Mouse (Mus musculus): ENCODE measurements around the gene 1700013G24Rik.
"Not testable (repeated sequence)": the region's sequence is repeated elsewhere in the genome, so short reads cannot be mapped to it uniquely, and the experiment has no call there.

1700013G24Rik gene

DNA sequence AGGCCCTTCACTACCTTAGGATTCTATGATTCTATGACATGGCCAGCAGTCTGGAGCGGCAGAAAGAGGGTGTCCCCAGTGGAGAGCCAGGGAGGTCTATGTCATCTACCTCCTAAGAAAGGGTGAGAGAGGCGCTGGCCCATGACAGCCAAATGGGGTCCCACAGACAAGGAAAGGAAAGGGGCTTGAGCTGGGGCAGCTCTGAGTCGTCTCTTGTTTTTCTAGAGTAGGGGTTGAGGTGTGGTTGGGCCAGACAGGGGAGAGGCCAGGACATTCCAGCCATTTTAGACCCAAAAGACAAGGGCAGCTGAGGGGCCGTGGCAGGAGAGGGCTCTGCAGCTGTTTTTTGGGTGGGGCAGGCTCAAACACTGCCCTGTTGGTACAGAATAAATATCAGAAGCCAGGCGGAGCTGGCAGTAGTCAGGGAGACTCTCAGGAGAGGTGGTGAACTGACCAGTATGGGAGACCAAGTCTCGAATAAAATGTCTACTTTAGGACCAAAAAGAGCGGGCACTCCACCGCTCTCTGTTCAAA lies at the start of gene 1700013G24Rik:
TSS of gene 1700013G24Rik (plus strand) at position 51 of the 534 bp plus-strand sequence.
- no peak for DNase-seq (ENCODE audit: low spot score)

DNA sequence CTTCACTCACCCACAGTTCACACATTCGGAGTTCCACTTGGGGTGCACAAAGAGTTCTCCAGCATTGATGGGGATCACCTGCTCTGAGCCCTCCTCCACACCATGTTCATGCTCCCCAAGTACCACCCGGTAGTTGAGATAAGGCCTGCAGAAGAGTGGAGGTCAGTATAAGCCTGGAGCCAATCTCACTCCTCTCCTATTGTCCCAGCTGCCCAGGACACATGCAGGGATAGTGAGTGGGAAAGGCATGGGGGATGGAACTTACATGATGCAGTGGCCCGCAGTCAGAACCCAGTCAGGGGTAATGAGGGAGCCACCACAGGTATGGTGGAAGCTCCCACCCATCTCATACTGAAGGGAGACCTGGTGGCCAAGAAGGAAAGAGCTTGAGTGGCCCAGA lies 47.5 kb upstream of the 1700013G24Rik start:
- no peak for DNase-seq (ENCODE audit: low spot score)

DNA sequence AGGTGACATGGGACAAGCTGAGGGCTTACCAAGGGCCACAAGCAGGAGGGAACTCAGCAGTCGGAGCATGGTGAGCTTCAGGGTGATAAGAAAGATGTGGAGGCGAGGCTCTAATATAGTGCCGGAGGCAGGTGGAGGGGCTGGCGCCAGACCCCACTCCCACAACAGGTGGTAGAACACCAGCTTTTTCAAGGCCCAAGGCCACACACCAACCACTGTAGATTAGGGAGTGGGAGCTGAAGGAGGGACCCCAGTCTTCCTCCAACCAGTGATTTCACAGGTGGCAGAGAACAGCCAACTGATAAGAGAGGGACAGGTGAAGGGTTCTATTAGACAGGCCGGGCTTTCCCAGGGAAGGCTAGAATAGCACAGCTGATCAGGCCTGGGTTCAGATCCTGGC lies 43.4 kb upstream of the 1700013G24Rik start, which contains the start of gene Cela3a:
TSS of gene Cela3a (minus strand) at position 101 of the 400 bp plus-strand sequence.
- no peak for DNase-seq (ENCODE audit: low spot score)

DNA sequence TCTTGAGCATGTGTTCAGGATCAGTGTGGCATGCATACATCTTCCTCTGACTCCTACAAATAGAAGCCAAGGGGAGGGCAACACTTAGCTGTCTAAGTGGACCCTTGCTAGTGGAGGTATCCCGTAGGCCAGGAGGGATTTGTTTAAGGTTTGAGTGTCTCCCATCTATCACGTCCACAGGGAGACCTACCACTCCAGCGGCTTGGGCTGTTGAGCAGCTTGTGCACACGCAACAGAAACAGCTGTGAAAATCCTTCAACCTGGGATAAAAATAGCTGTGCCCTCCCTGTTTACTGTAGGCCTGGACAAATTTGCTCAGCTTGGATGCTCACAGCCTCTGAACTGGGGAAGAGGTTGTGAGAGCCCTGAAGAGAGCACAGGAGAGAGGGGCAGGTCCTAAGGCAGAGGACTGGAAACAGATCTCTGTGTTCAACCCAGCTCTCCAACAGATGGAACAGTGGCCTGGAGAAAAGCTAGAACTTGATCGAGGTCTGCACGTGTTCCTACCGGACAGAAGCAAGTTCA lies 40.8 kb upstream of the 1700013G24Rik start:
- DNase-seq (ENCODE audit: low spot score): not testable (repeated sequence)

DNA sequence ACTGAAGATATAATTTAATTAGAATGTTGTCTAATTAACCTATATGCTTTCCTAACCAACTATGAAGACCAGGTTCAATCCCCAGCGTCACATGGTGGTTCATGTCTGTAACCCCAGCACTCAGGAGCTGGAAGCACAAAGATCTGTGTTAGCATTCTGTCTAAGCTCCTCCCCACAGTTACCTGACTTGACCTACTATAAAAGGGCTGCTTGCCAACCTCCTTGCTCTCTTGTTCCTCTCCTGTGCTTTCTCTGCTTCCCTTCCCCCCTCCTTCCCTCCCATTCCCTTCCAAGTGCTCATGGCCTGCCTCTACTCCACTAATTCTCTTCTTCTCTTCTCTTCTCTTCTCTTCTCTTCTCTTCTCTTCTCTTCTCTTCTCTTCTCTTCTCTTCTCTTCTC lies 38.1 kb upstream of the 1700013G24Rik start:
- DNase-seq (ENCODE audit: low spot score): no peak

DNA sequence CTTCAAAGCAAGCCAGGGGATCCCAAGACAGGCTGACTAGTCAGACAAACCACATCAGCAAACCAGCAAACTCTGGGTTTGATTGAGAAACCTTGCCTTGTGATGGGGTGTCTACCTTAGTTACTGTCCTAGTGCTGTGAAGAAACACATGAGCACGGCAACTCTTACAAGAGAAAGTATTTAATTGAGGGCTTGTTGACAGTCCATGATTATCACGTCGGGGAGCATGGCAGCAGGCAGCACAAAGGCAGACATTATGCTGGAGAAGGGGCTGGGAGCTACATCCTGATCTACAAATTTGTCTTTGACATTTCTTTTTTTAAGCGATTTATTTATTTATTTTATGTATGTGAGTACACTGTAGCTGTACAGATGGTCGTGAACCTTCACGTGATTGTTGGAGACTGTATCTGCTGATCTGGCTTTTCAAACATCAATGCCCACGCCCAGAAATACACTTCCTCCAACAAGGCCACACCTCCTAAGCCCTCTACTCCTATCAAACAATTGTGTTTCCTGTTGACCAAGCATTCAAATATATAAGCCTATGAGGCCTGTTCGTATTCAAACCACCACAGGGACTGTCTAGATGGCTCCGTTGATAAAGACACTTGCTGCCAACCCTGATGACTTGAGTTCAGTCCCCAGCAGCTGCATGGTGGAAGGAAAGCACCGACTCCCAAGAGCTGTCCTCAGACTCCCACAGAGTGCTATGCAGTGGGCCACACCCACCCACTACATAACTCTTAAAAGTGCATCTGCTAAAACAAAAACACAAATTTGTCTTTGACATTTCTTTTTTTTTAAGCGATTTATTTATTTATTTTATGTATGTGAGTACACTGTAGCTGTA lies 35.1 kb upstream of the 1700013G24Rik start:
- no peak for DNase-seq (ENCODE audit: low spot score)

DNA sequence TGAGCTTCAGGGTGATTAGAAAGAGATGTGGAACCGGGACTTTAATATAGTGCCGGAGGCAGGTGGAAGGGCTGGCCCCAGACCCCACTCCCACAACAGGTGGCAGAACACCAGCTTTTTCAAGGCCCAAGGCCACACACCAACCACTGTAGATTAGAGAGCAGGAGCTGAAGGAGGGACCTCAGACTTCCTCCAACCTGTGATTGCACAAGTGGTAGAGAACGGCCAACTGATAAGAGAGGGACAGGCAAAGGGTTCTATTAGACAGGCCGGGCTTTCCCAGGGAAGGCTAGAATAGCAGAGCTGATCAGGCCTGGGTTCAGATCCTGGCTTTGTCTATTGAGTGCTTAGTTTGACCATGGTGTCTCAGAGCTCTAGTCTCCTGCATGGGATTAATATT lies 22.6 kb upstream of the 1700013G24Rik start, which contains the start of gene Cela3b:
TSS of gene Cela3b (minus strand) at position 39 of the 400 bp plus-strand sequence.
- no peak for DNase-seq (ENCODE audit: low spot score)

DNA sequence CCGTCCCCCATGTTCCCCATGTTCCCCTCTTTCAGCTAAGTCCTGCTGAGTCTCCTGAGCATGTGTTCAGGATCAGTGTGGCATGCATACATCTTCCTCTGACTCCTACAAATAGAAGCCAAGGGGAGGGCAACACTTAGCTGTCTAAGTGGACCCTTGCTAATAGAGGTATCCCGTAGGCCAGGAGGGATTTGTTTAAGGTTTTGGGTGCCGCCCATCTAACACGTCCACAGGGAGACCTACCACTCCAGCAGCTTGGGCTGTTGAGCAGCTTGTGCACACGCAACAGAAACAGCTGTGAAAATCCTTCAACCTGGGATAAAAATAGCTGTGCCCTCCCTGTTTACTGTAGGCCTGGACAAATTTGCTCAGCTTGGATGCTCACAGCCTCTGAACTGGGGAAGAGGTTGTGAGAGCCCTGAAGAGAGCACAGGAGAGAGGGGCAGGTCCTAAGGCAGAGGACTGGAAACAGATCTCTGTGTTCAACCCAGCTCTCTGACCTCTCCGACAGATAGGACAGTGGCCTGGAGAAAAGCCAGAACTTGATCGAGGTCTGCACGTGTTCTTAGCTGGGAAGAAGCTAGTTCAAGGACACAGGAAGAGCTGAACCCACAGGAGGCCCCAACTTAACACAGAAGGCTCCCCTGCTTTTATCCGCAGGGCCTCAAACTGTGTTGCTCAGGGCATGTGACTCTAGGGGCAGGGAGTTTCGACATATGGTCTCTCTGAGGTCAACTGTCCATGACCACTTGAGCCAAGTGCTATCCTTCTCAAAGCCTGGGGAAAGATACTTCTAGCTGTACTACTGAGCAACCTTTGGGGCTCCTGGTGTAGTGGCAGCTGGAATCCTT lies 20.2 kb upstream of the 1700013G24Rik start:
- not testable (repeated sequence) for DNase-seq (ENCODE audit: low spot score)

DNA sequence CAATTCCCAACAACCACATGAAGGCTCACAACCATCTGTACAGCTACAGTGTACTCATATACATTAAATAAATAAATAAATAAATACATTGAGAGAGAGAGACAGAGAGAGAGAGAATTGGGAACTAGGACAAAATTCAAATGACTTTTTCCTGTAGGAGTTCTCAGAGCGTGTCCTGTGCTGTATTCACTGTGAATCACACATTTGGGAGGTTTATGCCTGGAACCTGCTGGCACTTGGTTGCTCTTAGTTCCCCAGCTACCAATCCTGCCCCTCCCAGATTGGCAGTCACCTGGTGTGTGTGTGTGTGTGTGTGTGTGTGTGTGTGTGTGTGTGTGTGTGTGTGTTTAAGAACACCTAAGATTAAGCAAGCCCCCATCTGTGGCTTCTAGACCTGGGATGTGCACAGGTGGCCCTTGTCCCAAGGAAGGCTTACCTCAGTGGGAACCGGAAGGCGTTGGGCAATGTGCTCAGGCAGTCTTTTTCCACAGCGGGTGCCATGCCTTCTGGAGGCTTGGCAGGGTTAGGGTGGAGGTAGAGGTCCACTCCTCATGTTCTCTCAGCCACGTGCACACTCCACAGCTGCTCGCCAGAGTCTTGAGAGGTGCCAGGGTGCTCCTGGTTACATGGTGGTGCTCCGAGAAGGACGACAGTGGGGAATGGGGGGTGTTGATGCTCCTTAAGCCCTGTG lies 16.0 kb upstream of the 1700013G24Rik start:
- DNase-seq (ENCODE audit: low spot score): no peak

DNA sequence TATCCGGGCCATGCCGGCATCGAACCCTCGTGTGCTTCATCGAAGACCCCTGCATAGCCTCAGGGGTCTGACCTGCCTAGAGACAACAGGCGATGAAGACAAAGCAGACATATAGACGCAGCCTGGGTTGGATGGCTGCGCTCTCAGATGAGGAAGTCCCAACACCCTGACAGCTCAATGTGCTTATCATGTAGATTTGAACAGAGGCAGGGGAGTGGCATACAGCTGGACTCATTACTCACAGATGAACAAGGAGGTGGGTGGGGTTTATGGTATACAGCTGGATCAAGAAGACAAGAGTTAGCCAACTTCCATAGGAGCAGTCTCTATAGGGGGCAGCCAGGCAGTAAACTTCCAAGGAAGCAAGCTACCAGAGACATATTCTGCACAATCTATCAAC lies 14.2 kb upstream of the 1700013G24Rik start:
- no peak for DNase-seq (ENCODE audit: low spot score)

DNA sequence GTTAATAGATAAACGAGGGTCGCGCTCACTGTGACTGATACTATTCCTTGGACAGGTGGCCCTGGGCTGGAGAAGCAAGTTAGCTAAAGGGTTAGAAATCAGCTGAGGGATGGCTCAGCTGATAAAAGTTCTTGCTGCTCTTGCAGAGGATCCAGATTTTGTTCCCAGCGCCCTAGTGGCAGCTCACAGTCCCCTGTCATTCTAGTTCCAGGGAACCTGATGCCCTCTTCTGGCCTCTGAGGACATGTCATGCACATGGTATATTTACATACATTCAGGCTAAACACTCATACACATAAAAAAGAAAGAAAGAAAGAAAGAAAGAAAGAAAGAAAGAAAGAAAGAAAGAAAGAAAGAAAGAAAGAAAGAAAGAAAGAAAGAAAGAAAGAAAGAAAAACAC lies 11.8 kb upstream of the 1700013G24Rik start:
- no peak for DNase-seq (ENCODE audit: low spot score)

DNA sequence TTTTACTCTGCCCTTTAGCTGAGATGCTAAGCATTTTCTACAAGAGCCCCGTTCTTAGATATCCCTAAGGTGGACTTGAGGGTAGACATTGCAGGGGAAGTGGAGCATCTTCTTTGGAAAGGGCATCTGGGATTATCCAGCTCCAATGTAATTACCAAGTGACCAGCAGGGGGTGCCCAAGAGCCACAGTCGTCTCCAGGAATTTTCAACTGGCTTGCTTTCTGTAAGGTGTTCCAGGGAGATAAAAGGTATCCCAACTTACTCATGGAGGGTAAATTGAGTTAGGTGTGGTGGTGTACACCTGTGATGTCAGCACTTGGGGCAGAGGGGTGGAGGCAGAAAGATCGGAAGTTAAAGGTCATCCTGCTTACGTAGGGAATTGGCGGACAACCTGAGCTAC lies 9.5 kb upstream of the 1700013G24Rik start:
- no peak for DNase-seq (ENCODE audit: low spot score)

DNA sequence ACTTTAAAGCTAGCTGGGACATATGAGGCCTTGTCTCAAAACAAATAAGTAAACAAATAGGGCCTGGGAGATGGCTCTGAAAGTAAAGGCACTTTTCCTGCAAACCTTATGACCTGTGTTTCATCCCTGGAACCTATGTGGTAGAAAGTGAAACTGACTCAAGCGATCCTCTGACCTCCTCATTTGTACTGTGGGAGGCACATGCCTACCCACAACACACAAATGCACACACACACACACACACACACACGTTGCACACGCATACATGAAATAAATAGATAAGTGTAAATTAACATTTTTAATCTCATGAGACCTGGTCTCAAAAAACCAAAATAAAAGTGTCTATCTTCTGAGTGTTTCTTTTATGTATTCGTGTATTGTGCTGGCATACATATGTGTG lies 7.2 kb upstream of the 1700013G24Rik start:
- no peak for DNase-seq (ENCODE audit: low spot score)

DNA sequence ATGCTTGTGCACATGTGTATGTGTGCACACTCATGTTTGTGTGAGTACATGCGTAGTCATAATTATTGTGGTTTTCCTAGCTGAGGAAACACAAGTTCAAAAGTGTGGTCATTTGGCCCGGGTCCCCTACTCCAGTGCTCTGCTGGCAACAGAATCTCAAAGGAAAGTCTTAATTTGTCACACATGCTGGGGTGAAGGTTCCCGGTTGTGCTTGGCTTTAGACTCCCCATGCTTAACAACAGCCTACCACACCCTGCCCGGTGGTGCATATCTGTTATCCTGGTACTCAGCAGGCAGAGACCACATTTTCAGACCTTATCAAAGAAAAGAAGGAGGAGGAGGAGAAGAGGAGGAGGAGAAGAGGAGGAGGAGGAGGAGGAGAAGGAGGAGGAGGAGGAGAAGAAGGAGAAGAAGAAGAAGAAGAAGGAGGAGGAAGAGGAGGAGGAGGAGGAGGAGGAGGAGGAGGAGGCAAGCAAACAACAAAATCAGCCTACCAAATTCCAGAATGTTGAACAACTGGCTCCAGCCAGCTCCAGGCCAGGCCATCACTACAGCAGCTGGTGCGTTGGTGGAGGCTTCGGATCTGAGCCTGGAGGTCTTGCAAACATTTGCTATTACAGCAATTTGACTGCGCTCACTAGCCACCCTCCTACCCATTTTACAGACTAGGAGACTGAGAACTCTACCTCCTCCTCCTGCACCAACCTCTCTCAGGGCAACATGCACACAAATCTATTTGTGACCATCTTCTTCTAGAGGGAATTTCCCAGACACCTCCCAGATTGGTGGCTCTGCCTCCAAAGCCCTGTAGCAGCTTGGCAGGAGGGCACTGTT lies 5.5 kb upstream of the 1700013G24Rik start:
- DNase-seq (ENCODE audit: low spot score): no peak

DNA sequence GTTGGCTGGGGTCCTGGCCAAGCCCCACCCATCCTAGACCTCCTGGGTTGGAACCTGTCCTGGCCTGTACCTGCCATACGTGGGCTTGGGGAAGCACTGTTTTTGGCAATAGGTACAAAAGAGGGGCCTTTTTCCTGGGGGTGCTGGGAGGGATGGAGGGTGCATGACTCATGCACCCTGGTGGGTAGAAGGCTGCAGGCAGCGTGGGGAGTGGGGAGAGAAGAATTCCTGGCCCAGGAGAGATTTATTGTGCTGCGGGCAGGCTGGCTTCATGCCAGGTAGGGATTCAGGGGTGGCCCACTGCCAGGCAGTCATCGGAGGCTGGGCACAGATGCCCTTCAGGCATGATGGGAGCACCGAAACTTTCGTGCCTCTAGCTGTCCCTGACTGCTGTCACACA lies 4.9 kb upstream of the 1700013G24Rik start:
- peak; percentile 33 for DNase-seq (ENCODE audit: low spot score)

DNA sequence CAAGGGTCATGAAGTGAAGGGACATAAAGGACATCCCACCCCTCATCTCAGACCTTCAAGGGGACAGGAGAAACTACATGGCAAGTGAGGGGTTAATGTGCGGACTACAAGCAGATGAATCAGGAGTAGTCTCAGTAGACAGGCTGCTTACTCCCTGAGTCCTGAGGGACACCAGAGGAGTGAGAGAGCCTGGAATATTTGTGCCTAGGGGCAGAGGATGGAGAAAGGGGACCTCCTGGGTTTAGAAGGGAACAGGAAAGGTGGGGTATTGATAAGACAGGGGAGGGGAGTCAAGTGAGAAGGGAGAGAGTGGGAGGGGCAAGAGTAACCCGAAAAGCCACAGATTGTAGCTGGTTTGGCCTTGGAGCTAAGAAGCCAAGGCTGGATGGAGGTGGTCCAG lies 4.4 kb upstream of the 1700013G24Rik start:
- no peak for DNase-seq (ENCODE audit: low spot score)

DNA sequence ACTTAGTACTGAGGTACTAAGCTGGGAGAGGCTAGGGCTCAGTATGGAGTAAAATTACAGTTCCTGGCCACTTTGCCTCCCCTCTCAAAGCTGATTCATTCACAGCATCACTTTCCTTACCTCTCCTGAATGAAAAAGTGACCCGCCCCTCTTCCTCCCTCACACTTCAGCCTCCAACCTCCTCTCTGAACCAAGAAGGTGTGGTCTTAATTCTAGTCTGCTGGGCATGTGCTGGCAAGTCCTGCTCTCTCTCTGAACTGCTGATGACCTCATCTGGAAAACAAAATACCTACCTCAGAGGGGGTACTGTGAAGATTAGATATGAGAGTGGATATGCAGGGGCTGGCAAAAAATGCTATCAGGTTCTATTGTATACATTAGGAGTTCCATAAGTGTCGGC lies 4.0 kb upstream of the 1700013G24Rik start:
- no peak for DNase-seq (ENCODE audit: low spot score)

DNA sequence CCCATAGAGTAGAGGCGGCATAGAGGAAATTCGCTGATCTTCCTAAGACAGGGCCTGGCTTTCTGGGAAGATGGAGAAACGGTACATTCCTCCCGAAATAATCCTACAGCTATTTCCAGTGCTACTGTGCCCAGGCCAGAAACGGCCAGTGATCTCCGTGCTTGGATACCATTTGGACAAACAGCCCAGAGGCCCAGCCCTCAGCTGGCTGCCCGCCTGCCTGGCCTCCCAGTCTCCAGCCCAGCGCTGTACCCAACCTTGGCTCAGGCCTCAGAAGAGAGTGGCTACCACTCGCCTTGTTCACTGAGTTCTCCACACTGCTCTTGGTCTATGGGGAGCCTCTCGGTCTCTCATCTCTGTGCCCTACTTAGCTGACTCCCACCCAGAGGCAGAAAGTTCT lies 3.4 kb upstream of the 1700013G24Rik start:
- DNase-seq (ENCODE audit: low spot score): no peak

DNA sequence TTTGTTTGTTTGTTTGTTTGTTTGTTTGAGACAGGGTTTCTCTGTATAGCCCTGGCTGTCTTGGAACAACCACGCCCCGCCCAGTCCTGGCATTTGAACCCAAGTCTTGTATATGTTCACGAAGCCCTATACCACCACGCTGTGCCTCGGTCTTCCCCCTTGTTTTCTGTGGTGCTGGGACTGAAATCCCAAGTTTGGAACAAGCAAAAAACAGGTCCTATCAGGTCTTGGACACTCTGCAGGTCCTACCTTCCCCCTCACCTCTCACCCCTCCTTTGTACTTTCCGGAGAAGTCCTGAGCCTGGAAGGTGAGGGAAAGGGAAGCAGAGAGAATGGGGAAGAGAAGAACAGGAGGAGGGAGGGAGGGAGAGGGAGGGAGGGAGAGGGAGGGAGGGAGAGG lies 894 bp upstream of the 1700013G24Rik start:
- DNase-seq (ENCODE audit: low spot score): no peak

DNA sequence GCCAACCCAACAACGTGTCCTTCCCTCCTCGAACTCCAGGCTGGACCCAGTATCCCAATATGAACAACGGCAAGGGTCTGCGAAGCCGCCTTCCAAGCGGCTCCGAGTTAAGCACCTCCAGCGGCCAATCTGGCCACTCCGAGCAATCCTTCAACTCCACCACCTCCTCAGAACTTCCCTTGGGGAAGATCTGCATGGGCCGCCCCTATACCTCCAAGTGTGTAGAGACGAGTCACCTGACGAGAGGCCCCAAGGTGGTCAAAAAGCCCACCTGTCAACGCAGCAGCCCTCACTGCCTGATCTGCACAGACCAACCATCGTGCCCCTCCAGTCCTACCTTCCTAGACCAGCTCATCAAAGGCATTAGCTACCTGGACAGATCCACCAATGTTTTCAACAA lies 1.5 kb downstream of the 1700013G24Rik start:
- no peak for DNase-seq (ENCODE audit: low spot score)

DNA sequence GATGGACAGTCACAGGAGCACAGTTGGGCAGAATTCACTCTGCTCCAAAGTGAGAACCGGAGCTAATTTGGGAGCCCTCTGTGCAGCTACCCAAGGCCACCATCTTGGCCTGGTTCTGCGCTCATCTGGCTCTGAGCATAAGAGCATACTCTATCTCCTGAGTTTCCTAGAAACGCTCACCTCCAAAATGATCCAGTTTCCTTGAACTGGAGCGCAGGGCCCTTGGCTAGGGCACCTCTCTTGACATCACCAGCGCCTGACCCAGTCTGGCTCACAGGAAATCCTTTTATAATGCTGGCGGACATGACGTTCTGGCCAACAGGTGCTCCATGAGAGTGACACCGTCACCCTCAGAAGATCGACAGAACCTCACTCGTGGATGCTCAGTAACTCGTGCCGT lies 3.5 kb downstream of the 1700013G24Rik start:
- DNase-seq (ENCODE audit: low spot score): no peak

All from testis, postnatal 14 days (tissue).